ENCODE assay signal across 15 mouse cellular contexts in the genomic region with DNA sequence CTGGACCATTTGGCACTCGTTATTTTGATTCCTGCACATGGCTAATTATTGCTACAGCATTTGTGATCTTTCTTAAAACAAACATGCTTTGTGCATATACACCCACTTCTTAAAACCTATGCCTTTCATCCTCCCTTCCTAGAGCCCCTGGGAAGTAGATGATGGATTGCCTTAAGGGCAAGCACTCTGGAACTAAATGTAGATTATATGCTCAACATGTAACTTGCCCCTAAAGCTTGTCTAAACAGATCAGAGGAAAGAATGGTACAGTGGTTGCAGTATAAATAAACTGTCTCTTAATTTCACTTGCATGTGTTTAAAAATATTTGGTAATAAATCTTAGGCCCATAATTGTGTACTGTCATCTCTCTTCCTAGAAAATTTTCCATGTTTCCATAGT.
"Had no signal": no experiment of that assay in that cellular context is flagged by ENCODE, and none has a peak within 500 bp of the region (broad histone marks: within the 10 kb centered on the region; RNA-seq: fewer than 3 reads in every experiment).

No protein-coding gene starts in this region.

- H3K9me3 ChIP-seq: liver, embryonic 12.5 days; midbrain, embryonic 10.5 days; midbrain, embryonic 12.5 days; neural tube, embryonic 12.5 days; stomach, embryonic 15.5 days had no signal

- H3K36me3 ChIP-seq: liver, embryonic 12.5 days; midbrain, embryonic 10.5 days; midbrain, embryonic 12.5 days; neural tube, embryonic 12.5 days; stomach, embryonic 15.5 days had no signal

- ATAC-seq: liver, embryonic 12.5 days; lung, postnatal 0 days had no signal

- H3K27ac ChIP-seq: liver, embryonic 12.5 days; liver, embryonic 14.5 days; midbrain, embryonic 10.5 days; midbrain, embryonic 12.5 days; neural tube, embryonic 12.5 days; stomach, embryonic 15.5 days had no signal

- DNase-seq: lung, adult 2 months; lung, postnatal 14 days; lung, postnatal 4 days; midbrain, embryonic 14.5 days; right cerebral cortex, postnatal 14 days; thymus, adult 2 months; thymus, postnatal 25 days; thymus, postnatal 4 days had no signal

- H3K9ac ChIP-seq: liver, embryonic 12.5 days; liver, embryonic 14.5 days; midbrain, embryonic 12.5 days; neural tube, embryonic 12.5 days; stomach, embryonic 15.5 days had no signal

- H3K4me1 ChIP-seq: liver, embryonic 12.5 days; midbrain, embryonic 10.5 days had no signal

- H3K27me3 ChIP-seq: liver, embryonic 12.5 days; midbrain, embryonic 12.5 days; neural tube, embryonic 12.5 days; stomach, embryonic 15.5 days had no signal

- H3K4me3 ChIP-seq: liver, embryonic 12.5 days; midbrain, embryonic 10.5 days; midbrain, embryonic 12.5 days; neural tube, embryonic 12.5 days; stomach, embryonic 15.5 days had no signal

- H3K4me2 ChIP-seq: liver, embryonic 12.5 days; midbrain, embryonic 12.5 days; neural tube, embryonic 12.5 days; stomach, embryonic 15.5 days had no signal
